Mouse (Mus musculus) lung, adult 2 months (tissue): ENCODE data around the gene Mrpl14. TPM values are rescaled to one million over a fixed set of nuclear protein-coding genes. Genes with fewer than 3 reads are reported as not detected.

ENCODE experiments used
- DNase-seq: peaks from one replicate; pipeline ENCODE4 v3.0.0; 2022
- H3K4me1 ChIP-seq: fragments of 200-500 bp; 2 replicates; pipeline ENCODE4 v1.6.1; 2011; ENCODE audit warnings: low read length; ENCODE audit not compliant: control insufficient read depth, insufficient read depth
- H3K4me3 ChIP-seq: fragments of 200-500 bp; replicated peaks from 2 replicates; pipeline ENCODE3; 2011; ENCODE audit warnings: low read depth, mild to moderate bottlenecking, control low read depth, low read length; ENCODE audit errors: extremely low read depth
- CTCF ChIP-seq: fragments of 200-500 bp; IDR thresholded peaks from 2 replicates; pipeline ENCODE4 v1.5.1; 2011; ENCODE audit warnings: mild to moderate bottlenecking, low read length, control low read depth; ENCODE audit not compliant: insufficient read depth
- POLR2A ChIP-seq: fragments of 200-500 bp; IDR thresholded peaks from 2 replicates; pipeline ENCODE4 v1.6.1; 2011; ENCODE audit warnings: low read depth, mild to moderate bottlenecking, control low read depth, low read length, borderline replicate concordance; ENCODE audit errors: extremely low read depth
- WGBS: fragments of 180-500 bp; shearing (Covaris S2); methylation state at CpG from one replicate; pipeline ENCODE4 v1.1.7; 2018; 5-methylcytosine and 5-hydroxymethylcytosine counted together
- polyA plus RNA-seq: library from polyadenylated mRNA; depleted of rRNA; stranded (reverse); fragments of >200 nt; gene quantifications from 2 replicates; pipeline ENCODE4 v1.2.3, GENCODE M21; 2012

Mrpl14 gene
- polyA plus RNA-seq, 1 experiment = 131 TPM

DNA sequence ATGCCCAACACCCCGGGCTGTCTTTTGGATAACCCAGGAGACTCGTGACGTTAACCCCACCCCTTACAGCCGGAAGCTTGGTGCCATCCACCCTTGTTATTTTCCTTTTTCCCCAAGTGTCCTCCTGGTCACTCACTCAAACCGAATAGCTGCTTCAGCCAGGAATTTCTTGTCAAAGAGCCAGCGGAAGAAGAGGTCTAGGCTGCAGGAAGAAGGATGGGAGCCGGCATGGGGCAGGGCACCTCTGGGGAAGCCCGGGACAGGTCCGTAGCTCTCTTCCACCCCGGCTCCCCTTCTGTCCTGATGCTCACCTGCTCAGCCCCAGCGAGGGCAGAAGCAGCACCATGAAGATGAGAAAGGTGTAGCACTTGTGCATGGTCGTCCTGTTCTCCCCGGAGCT, 21.5 kb upstream of the Mrpl14 start:
- Histone ChIP-seq H3K4me1 (0 out of 2 replicates have a peak, but pooled peaks cover 2% of the 10 kb centered on the region), H3K4me3 (no peak overlapping the region)
- peak; percentile 35 for DNase-seq
- TF ChIP-seq POLR2A (no peak), CTCF (no peak)
- 70% methylated on average over 13 of the region's 13 CpGs for WGBS

DNA sequence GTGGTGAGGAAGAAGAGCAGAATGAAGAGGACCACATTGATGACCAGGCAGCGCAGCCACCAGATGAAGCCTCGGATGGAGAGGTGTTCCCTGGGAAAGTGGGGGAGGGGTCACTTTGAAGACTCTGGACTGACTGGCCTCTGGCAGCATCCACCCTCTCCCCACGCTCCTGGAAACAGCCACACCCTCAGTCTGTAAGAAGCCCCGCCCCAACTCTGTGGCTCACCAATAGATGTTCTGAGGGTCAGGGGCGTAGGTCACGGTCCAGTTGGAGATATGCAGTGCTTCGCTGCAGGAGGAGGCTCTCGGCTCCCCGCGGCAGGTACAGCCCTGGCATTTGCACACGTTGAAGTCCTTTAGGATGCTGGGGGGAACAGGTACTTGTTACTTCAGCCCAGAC, 20.0 kb upstream of the Mrpl14 start:
- DNase-seq = no peak
- H3K4me1 ChIP-seq = 0 out of 2 replicates have a peak, but pooled peaks cover 2% of the 10 kb centered on the region
- WGBS = 82% methylated on average over 11 of the region's 11 CpGs
- TF ChIP-seq CTCF (no peak), POLR2A (no peak)
- no peak overlapping the region for H3K4me3 ChIP-seq

DNA sequence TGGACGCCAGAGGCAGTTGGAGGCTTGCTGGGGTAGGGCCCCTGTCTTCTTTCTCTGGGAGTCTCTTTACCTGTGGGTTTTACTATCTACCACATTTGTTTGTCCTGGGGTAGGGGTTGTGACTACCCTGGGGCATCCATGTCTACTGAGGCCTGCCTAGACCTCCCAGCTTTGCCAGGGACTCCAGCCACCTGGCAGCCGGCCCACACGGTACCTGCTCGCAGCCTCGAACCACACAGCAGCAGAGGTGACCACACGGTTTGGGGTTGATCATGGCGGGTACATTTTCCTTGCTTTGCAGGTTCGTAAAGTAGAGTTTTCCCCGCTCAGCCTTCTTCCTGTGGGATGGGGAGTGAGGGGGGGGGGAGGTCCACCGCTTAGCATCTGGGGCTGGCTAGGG, 18.6 kb upstream of the Mrpl14 start:
- Histone ChIP-seq H3K4me3 (no peak overlapping the region), H3K4me1 (0 out of 2 replicates have a peak, but pooled peaks cover 2% of the 10 kb centered on the region)
- 87% methylated on average over 10 of the region's 10 CpGs for WGBS
- TF ChIP-seq POLR2A (no peak), CTCF (no peak)
- no peak for DNase-seq

DNA sequence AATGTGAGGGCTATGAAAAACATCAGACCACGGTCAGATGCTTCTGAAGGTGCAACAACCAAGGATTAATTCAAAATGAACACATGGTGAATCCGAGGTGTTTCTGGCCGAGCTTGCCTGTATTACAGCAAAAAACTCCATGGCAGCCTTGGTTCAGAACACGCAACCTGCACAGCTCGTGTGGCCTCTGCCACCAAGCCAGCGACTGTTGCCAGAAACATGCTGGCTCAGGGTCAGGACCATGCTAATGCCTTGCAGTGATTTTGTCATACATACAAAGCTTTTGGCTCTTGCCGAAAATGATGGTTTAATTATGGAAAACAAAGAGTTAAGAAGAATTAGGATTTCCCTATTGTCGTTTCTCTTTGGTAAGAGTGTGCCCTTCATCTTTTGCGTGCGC, 18.1 kb upstream of the Mrpl14 start:
- WGBS = 86% methylated on average over 10 of the region's 10 CpGs
- no peak for TF ChIP-seq CTCF
- no peak for TF ChIP-seq POLR2A
- H3K4me3 ChIP-seq = no peak overlapping the region
- DNase-seq = no peak
- 0 out of 2 replicates have a peak, but pooled peaks cover 2% of the 10 kb centered on the region for H3K4me1 ChIP-seq

DNA sequence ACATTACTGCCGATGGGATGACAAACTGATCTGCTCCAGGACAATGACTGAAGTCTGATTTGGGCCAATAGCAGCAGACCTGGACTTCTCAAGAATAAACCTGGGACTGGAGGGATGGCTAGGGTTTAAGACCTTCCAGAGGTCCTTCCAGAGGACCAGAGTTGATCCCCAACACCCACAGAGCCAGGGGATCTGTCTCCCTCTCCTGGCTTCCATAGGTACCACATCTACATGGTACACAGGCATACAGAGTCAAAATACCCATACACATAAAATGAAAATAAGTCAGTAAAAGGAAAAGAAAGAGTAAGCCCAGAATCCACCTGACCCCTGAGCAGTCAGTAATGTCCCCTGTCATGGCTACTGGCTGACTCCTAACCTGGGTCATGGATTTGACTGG, 14.3 kb upstream of the Mrpl14 start:
- 97% methylated on average over 1 of the region's 1 CpGs for WGBS
- no peak for TF ChIP-seq POLR2A
- 0 out of 2 replicates have a peak, but pooled peaks have one; percentile 3 for TF ChIP-seq CTCF
- DNase-seq = no peak
- no peaks in the 10 kb centered on the region for H3K4me1 ChIP-seq
- H3K4me3 ChIP-seq = no peak overlapping the region

DNA sequence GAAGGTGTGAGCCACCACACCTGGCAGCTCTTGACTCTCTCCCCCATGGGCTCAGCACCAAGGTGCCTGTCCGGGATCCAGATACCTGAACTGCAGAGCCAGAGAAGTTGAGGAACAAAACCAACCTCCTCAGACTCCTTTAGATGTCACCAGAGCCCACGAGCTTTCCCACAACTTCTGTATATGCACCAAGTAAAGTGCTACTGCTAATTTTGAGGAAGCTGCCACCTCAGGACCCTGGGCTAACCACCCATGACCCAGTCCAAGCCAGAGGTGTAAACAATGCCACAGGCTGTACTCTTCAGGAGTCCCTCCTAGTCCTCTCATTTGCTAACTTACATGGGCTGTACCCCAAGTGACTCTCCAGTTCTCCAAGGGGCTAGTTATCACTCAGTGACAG, 13.5 kb upstream of the Mrpl14 start:
- H3K4me1 ChIP-seq = no peaks in the 10 kb centered on the region
- no peak for TF ChIP-seq POLR2A
- no peak for TF ChIP-seq CTCF
- no peak for DNase-seq
- H3K4me3 ChIP-seq = no peak overlapping the region
- WGBS = 85% methylated on average over 2 of the region's 2 CpGs

DNA sequence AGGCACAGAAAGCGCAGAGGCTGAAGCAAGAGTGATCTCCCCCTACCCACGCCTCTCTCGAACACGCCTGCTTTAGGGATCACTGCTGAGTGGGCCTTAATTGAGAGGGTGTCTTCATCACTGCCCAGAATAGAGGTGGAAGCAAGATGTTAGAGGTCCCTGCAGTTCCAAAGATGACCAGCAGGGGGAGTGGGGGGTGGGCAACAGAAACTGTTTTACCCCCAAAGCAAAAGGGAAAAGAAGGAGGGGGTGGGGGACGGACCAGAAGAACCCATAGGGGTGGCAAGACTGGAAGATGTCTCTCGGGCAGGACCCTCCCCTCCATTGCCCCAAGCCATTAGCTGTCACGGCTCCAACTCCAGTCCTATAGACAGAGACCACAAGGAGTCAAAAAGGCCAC, 8.0 kb upstream of the Mrpl14 start:
- H3K4me3 ChIP-seq = no peak overlapping the region
- DNase-seq = peak; percentile 70
- 32% methylated on average over 7 of the region's 7 CpGs for WGBS
- TF ChIP-seq CTCF = peak; percentile 61
- TF ChIP-seq POLR2A = no peak
- peaks cover 5% of the 10 kb centered on the region for H3K4me1 ChIP-seq

DNA sequence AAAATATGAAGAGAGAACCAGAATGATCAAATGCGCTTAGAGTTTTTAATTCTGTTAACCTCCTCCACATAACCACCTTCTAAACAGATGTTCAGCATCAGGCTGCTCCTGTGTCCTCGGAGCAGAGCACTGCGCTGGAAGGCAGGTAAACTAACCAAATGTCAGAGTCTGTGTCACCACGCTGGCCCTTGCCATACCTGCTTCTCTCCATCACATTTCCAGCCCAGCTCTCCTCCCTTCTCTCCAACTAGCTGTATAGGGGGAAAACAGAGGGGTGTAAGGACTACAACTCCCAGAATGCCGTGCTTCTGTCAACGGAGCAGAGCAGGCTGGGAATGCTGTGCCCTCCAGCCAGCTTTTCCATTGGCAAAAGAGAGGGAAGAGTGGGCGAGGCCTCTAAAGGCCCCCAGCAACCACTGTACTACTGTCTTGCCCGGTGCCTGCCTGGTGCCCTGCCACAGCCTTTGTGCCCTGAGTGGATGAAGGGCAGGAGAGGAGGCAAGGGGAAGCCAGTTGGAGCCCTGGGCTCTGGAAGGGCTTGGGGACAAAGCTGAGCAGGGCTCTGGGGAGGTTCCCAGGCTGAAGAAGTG, 5.6 kb upstream of the Mrpl14 start:
- H3K4me1 ChIP-seq = peaks cover 10% of the 10 kb centered on the region
- no peak overlapping the region for H3K4me3 ChIP-seq
- TF ChIP-seq POLR2A (no peak), CTCF (no peak)
- WGBS = 52% methylated on average over 8 of the region's 8 CpGs
- DNase-seq = no peak

DNA sequence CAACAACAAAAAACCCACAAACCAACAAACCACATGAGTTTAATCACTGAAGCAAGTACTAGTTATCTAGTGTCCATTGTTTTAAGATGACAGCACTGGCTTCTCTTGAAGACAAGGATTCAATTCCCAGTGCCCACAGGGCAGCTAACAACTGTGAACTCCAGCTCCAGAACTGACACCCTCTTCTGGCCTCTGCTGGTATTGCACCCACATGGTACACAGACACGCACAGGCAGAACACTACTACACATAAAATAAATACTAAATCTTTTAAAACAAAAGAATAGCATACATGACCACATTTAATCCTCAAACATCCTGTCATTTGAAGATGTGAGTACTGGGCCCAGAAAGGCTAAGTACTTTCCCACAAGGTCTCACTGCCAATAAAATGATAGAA, 4.5 kb upstream of the Mrpl14 start:
- DNase-seq = no peak
- 91% methylated on average over 1 of the region's 1 CpGs for WGBS
- Histone ChIP-seq H3K4me1 (peaks cover 10% of the 10 kb centered on the region), H3K4me3 (no peak overlapping the region)
- TF ChIP-seq POLR2A = no peak
- TF ChIP-seq CTCF = peak; percentile 30

DNA sequence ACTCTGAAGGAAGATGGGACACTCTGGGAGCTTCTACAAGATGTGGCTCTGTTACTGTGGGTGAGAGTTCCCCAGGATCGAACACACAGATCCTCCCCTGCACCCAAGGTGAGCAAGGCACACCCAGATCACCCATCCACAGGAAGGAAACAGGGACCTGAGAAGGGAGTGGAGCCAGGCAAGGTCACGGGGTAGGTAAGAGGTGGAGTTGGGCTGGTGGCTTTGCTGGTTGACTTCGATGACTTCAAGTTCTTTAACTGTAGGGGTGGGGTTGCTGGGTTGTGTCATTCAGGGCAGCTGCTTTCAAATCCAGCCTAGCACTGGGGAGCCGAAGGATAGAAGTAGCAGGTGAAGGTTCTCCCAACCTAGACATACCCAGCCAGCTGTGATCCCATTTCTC, 3.3 kb upstream of the Mrpl14 start:
- no peak for DNase-seq
- WGBS = 69% methylated on average over 4 of the region's 4 CpGs
- Histone ChIP-seq H3K4me1 (peaks cover 15% of the 10 kb centered on the region), H3K4me3 (no peak overlapping the region)
- TF ChIP-seq POLR2A = no peak

DNA sequence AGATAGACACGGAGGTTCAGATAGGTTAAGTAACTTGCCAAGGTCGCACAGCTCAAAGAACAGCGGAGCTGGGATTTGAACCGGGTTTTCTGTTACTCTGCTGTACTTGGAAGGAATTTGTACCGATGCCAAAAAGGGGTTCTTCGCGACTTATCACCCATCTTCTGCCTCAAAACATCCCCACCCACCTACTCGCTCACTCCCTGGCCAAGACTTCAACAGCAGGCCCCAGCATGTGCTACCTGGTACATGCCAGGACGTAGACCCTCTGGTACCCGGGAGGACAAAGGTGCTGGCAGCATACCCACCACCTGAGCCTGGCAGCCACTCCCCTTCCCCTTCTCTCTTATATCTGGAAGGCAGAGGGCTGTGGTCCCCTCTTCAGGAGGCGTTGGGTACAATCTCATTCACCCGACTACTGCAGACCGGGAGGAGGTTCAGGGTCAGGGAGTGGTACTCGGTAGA, 1.4 kb upstream of the Mrpl14 start:
- TF ChIP-seq POLR2A = no peak
- TF ChIP-seq CTCF = no peak
- H3K4me1 ChIP-seq = peaks cover 18% of the 10 kb centered on the region
- 40% methylated on average over 14 of the region's 14 CpGs for WGBS

More for the DNA sequence above, 1.4 kb upstream of the Mrpl14 start:
- DNase-seq = no peak
- peak overlapping the region; percentile 74 for H3K4me3 ChIP-seq
